Mouse (Mus musculus): Measurements from ENCODE around the gene Dctd. TPM values are rescaled to one million over a fixed set of nuclear protein-coding genes. Genes with fewer than 3 reads are reported as not detected.

Gene Dctd
- 31.4 and 33.2 TPM in 2 replicates for polyA plus RNA-seq (2015; fragmentation: Nextera tagmentation; extraction: Ambion mirVana)

- H3K27ac ChIP-seq: no peak within 1 kb of the TSS
- ATAC-seq: no peak
- 89% methylated on average over 12 of the region's 12 CpGs for WGBS
- peaks cover 5% of the 10 kb centered on the region for H3K4me1 ChIP-seq (replicated peaks)
- H3K36me3 ChIP-seq: no peaks in the 10 kb centered on the region
- no peaks in the 10 kb centered on the region for H3K27me3 ChIP-seq (replicated peaks)
- H3K9ac ChIP-seq: no peak within 1 kb of the TSS
- peak within 1 kb of the TSS; percentile 60 for H3K4me2 ChIP-seq (replicated peaks)
- no peaks in the 10 kb centered on the region for H3K9me3 ChIP-seq
- H3K4me3 ChIP-seq (replicated peaks): no peak within 1 kb of the TSS
Measured at GRCm38 (mm10) chr8:48098792-48099191, at the start of gene Dctd. Gene Dctd, plus strand, starts transcription at chr8:48099092.

GRCm38 (mm10) chr8:48053611-48054010 is 45.3 kb upstream of the Dctd start:
- Histone ChIP-seq H3K4me2 (replicated peaks) (no peak overlapping the region), H3K27ac (no peak overlapping the region), H3K9ac (no peak overlapping the region), H3K4me3 (replicated peaks) (no peak overlapping the region), H3K4me1 (replicated peaks) (no peaks in the 10 kb centered on the region), H3K9me3 (no peaks in the 10 kb centered on the region), H3K27me3 (replicated peaks) (no peaks in the 10 kb centered on the region), H3K36me3 (no peaks in the 10 kb centered on the region)
- WGBS: 91% methylated on average over 5 of the region's 5 CpGs
- ATAC-seq: no peak

- Histone ChIP-seq H3K27ac (no peak overlapping the region), H3K9me3 (no peaks in the 10 kb centered on the region), H3K4me1 (replicated peaks) (no peaks in the 10 kb centered on the region), H3K9ac (no peak overlapping the region), H3K4me2 (replicated peaks) (no peak overlapping the region), H3K4me3 (replicated peaks) (no peak overlapping the region), H3K27me3 (replicated peaks) (no peaks in the 10 kb centered on the region), H3K36me3 (no peaks in the 10 kb centered on the region)
- 79% methylated on average over 5 of the region's 5 CpGs for WGBS
- no peak for ATAC-seq
Measured at GRCm38 (mm10) chr8:48063526-48064072, 35.3 kb upstream of the Dctd start.

GRCm38 (mm10) chr8:48074149-48074548 is 24.7 kb upstream of the Dctd start:
- Histone ChIP-seq H3K36me3 (no peaks in the 10 kb centered on the region), H3K4me2 (replicated peaks) (no peak overlapping the region), H3K27me3 (replicated peaks) (no peaks in the 10 kb centered on the region), H3K9ac (no peak overlapping the region), H3K9me3 (no peaks in the 10 kb centered on the region), H3K4me1 (replicated peaks) (no peaks in the 10 kb centered on the region), H3K4me3 (replicated peaks) (no peak overlapping the region), H3K27ac (no peak overlapping the region)
- 93% methylated on average over 2 of the region's 2 CpGs for WGBS
- ATAC-seq: no peak

GRCm38 (mm10) chr8:48082343-48082742 is 16.5 kb upstream of the Dctd start:
- Histone ChIP-seq H3K27ac (no peak overlapping the region), H3K9me3 (no peaks in the 10 kb centered on the region), H3K4me2 (replicated peaks) (no peak overlapping the region), H3K4me3 (replicated peaks) (no peak overlapping the region), H3K27me3 (replicated peaks) (no peaks in the 10 kb centered on the region), H3K4me1 (replicated peaks) (no peaks in the 10 kb centered on the region), H3K36me3 (no peaks in the 10 kb centered on the region), H3K9ac (no peak overlapping the region)
- ATAC-seq: no peak
- 56% methylated on average over 10 of the region's 10 CpGs for WGBS

GRCm38 (mm10) chr8:48090661-48091060 is 8.2 kb upstream of the Dctd start:
- no peak overlapping the region for H3K4me3 ChIP-seq (replicated peaks)
- ATAC-seq: no peak
- no peak overlapping the region for H3K4me2 ChIP-seq (replicated peaks)
- H3K27ac ChIP-seq: no peak overlapping the region
- H3K27me3 ChIP-seq (replicated peaks): no peaks in the 10 kb centered on the region
- H3K36me3 ChIP-seq: no peaks in the 10 kb centered on the region
- WGBS: 87% methylated on average over 8 of the region's 8 CpGs
- H3K4me1 ChIP-seq (replicated peaks): no peaks in the 10 kb centered on the region
- H3K9ac ChIP-seq: no peak overlapping the region
- no peaks in the 10 kb centered on the region for H3K9me3 ChIP-seq

- H3K36me3 ChIP-seq: no peaks in the 10 kb centered on the region
- ATAC-seq: no peak
- no peaks in the 10 kb centered on the region for H3K9me3 ChIP-seq
- no peak overlapping the region for H3K27ac ChIP-seq
- H3K9ac ChIP-seq: no peak overlapping the region
- H3K4me3 ChIP-seq (replicated peaks): no peak overlapping the region
- H3K4me1 ChIP-seq (replicated peaks): peaks cover 5% of the 10 kb centered on the region
- 91% methylated on average over 5 of the region's 5 CpGs for WGBS
- no peaks in the 10 kb centered on the region for H3K27me3 ChIP-seq (replicated peaks)
- no peak overlapping the region for H3K4me2 ChIP-seq (replicated peaks)
Measured at GRCm38 (mm10) chr8:48095378-48095777, 3.5 kb upstream of the Dctd start.

GRCm38 (mm10) chr8:48097131-48097794 is 1.6 kb upstream of the Dctd start:
- no peaks in the 10 kb centered on the region for H3K27me3 ChIP-seq (replicated peaks)
- WGBS: 11% methylated on average over 21 of the region's 21 CpGs
- H3K4me1 ChIP-seq (replicated peaks): peaks cover 5% of the 10 kb centered on the region
- no peaks in the 10 kb centered on the region for H3K9me3 ChIP-seq
- peak overlapping the region; percentile 33; the same call in 1 of the 2 replicates for H3K9ac ChIP-seq
- H3K4me3 ChIP-seq (replicated peaks): peak overlapping the region; percentile 27
- H3K36me3 ChIP-seq: no peaks in the 10 kb centered on the region
- peak overlapping the region; percentile 60 for H3K4me2 ChIP-seq (replicated peaks)
- H3K27ac ChIP-seq: no peak overlapping the region
- ATAC-seq: peak; percentile 93

GRCm38 (mm10) chr8:48098081-48098639 is 732 bp upstream of the Dctd start:
- no peaks in the 10 kb centered on the region for H3K36me3 ChIP-seq
- no peaks in the 10 kb centered on the region for H3K27me3 ChIP-seq (replicated peaks)
- no peak for ATAC-seq
- H3K4me3 ChIP-seq (replicated peaks): no peak overlapping the region
- H3K4me2 ChIP-seq (replicated peaks): peak overlapping the region; percentile 60
- WGBS: 64% methylated on average over 13 of the region's 13 CpGs
- H3K9ac ChIP-seq: no peak overlapping the region
- no peaks in the 10 kb centered on the region for H3K9me3 ChIP-seq
- H3K4me1 ChIP-seq (replicated peaks): peaks cover 5% of the 10 kb centered on the region
- H3K27ac ChIP-seq: no peak overlapping the region

GRCm38 (mm10) chr8:48100100-48100787 is 1.4 kb downstream of the Dctd start:
- Histone ChIP-seq H3K9me3 (no peaks in the 10 kb centered on the region), H3K4me3 (replicated peaks) (no peak overlapping the region), H3K36me3 (no peaks in the 10 kb centered on the region), H3K4me1 (replicated peaks) (peaks cover 5% of the 10 kb centered on the region), H3K27ac (no peak overlapping the region), H3K4me2 (replicated peaks) (no peak overlapping the region), H3K9ac (no peak overlapping the region), H3K27me3 (replicated peaks) (no peaks in the 10 kb centered on the region)
- 51% methylated on average over 14 of the region's 14 CpGs for WGBS
- 0 out of 2 replicates have a peak, but pooled peaks have one; percentile 36 for ATAC-seq

- peak; percentile 74 for ATAC-seq
- peak overlapping the region; percentile 85 for H3K4me2 ChIP-seq (replicated peaks)
- no peaks in the 10 kb centered on the region for H3K36me3 ChIP-seq
- H3K4me1 ChIP-seq (replicated peaks): peaks cover 11% of the 10 kb centered on the region; the same call in 1 of the 2 replicates
- no peak overlapping the region for H3K9ac ChIP-seq
- 20% methylated on average over 5 of the region's 5 CpGs for WGBS
- peak overlapping the region; percentile 73 for H3K4me3 ChIP-seq (replicated peaks)
- H3K27me3 ChIP-seq (replicated peaks): no peaks in the 10 kb centered on the region
- no peaks in the 10 kb centered on the region for H3K9me3 ChIP-seq
- H3K27ac ChIP-seq: no peak overlapping the region
Measured at GRCm38 (mm10) chr8:48109373-48109855, 10.5 kb downstream of the Dctd start.
